Mouse (Mus musculus): ENCODE data around the gene Fam57a. TPM values are rescaled to one million over a fixed set of nuclear protein-coding genes. Genes with fewer than 3 reads are reported as not detected.

Fam57a gene
- polyA plus RNA-seq, 2 experiments, result 40.1 to 60.8 TPM

DNA sequence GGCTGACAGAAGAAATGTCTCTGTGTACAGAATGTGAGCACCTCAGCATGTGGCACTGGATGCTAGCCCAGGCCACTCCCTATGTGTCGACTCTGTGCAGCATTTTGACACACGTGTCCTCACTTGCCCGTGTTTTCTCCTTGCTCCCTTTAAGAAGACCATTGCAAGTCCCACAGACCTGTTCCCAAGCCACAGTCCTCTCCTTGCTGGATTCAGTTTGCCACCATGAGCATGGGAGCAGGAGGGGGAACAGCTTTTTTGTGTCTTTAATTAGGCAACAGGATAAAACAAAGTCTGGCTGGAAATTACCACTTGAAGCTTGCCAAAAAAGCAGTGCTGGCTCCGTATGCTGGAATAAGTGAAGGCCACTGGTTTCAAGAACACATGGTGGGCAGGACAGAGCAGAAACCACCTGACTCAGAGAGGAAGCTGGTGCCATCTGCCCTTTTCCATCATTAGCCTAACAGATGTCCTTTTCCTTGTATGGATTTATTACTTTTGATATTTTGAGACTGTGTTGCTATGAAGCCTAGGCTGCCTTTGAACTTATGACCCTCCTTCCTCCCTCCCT is 76.0 kb downstream of the Fam57a start:
- Histone ChIP-seq H3K27ac (replicated peaks; ENCODE audit: low read depth, low read length) (no peak overlapping the region), H3K36me3 (ENCODE audit: control insufficient read depth, insufficient read depth, low read length) (peaks cover 36% of the 10 kb centered on the region), H3K4me2 (replicated peaks; ENCODE audit: low read depth, low read length, severe bottlenecking) (no peak overlapping the region), H3K9ac (ENCODE audit: low read depth, low read length, severe bottlenecking) (no peak overlapping the region), H3K27me3 (ENCODE audit: control insufficient read depth, insufficient read depth, low read length) (no peaks in the 10 kb centered on the region), H3K9me3 (ENCODE audit: control insufficient read depth, low read length) (no peaks in the 10 kb centered on the region), H3K4me1 (ENCODE audit: control insufficient read depth, insufficient read depth, low read length) (peaks cover 14% of the 10 kb centered on the region), H3K4me3 (replicated peaks; ENCODE audit: low read length) (no peak overlapping the region)
- DNase-seq (ENCODE audit: low spot score) (peak; percentile 44), ATAC-seq (ENCODE audit: low FRiP score, low read depth) (peak; percentile 35)
- TF ChIP-seq POLR2A (IDR thresholded peaks at IDR 0.05; ENCODE audit: borderline replicate concordance, extremely low read depth, insufficient read depth, insufficient read length), result no peak
- WGBS, result 34% methylated on average over 4 of the region's 4 CpGs

GRCm38 (mm10) chr11:76256129-76256528 is 76.7 kb downstream of the Fam57a start:
- peak overlapping the region; percentile 45; the same call in 1 of the 2 replicates for H3K27ac ChIP-seq (replicated peaks; ENCODE audit: low read depth, low read length)
- H3K4me1 ChIP-seq (ENCODE audit: control insufficient read depth, insufficient read depth, low read length), result peaks cover 14% of the 10 kb centered on the region
- no peak; the same call in 1 of the 2 replicates for ATAC-seq (ENCODE audit: low FRiP score, low read depth)
- TF ChIP-seq POLR2A (IDR thresholded peaks at IDR 0.05; ENCODE audit: borderline replicate concordance, extremely low read depth, insufficient read depth, insufficient read length), result no peak
- H3K36me3 ChIP-seq (ENCODE audit: control insufficient read depth, insufficient read depth, low read length), result peaks cover 36% of the 10 kb centered on the region
- no peaks in the 10 kb centered on the region for H3K27me3 ChIP-seq (ENCODE audit: control insufficient read depth, insufficient read depth, low read length)
- no peaks in the 10 kb centered on the region for H3K9me3 ChIP-seq (ENCODE audit: control insufficient read depth, low read length)
- no peak overlapping the region for H3K4me3 ChIP-seq (replicated peaks; ENCODE audit: low read length)
- 2% methylated on average over 5 of the region's 5 CpGs for WGBS
- no peak for DNase-seq (ENCODE audit: low spot score)
- H3K9ac ChIP-seq (ENCODE audit: low read depth, low read length, severe bottlenecking), result no peak overlapping the region
- 0 out of 2 replicates have a peak overlapping the region, but pooled peaks have one; percentile 6 for H3K4me2 ChIP-seq (replicated peaks; ENCODE audit: low read depth, low read length, severe bottlenecking)

DNA sequence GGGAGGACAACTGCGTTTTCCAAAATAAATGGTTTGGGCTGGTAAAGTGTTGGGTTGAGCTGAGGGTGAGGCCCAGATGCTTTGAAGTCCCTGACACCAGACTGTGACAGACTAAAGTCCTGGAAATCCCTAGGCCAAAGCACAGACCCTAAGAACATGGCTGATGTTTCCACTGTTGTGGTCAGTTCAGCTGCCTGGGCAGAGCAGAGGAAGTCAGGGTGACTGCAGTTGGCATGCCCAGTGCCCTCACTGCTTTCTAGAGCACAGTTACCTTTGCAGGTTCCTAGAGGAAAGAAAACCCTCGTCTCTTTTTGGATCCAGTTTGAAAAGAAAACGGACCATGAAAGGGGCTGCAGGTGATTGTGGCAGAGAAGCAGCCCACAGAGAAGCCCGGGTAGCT is 77.9 kb downstream of the Fam57a start:
- H3K36me3 ChIP-seq (ENCODE audit: control insufficient read depth, insufficient read depth, low read length), result peaks cover 40% of the 10 kb centered on the region
- ATAC-seq (ENCODE audit: low FRiP score, low read depth), result no peak
- no peak overlapping the region for H3K27ac ChIP-seq (replicated peaks; ENCODE audit: low read depth, low read length)
- H3K4me3 ChIP-seq (replicated peaks; ENCODE audit: low read length), result no peak overlapping the region
- DNase-seq (ENCODE audit: low spot score), result no peak
- no peaks in the 10 kb centered on the region for H3K27me3 ChIP-seq (ENCODE audit: control insufficient read depth, insufficient read depth, low read length)
- H3K9ac ChIP-seq (ENCODE audit: low read depth, low read length, severe bottlenecking), result no peak overlapping the region
- 54% methylated on average over 4 of the region's 4 CpGs for WGBS
- no peak for TF ChIP-seq POLR2A (IDR thresholded peaks at IDR 0.05; ENCODE audit: borderline replicate concordance, extremely low read depth, insufficient read depth, insufficient read length)
- H3K4me2 ChIP-seq (replicated peaks; ENCODE audit: low read depth, low read length, severe bottlenecking), result no peak overlapping the region
- H3K9me3 ChIP-seq (ENCODE audit: control insufficient read depth, low read length), result no peaks in the 10 kb centered on the region
- peaks cover 14% of the 10 kb centered on the region for H3K4me1 ChIP-seq (ENCODE audit: control insufficient read depth, insufficient read depth, low read length)

DNA sequence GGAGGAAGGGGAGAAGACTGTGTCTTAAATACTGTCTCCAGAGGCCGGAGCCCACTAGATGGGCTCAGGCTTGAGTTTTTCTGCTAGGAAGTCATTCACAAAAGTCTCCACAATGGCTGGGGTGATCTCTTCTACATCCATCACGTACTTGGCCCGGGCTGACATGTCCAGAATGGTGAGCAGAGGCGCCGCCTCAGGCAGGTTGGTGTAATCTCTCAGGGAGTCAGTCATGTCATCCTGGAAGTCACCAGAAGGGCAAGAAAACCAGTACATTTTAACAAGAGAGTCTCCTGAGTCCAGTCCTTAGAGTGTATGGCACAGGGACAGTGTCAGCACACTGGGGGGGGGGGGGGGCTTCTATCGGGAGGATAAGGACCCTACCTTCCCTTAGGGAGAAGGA is 79.0 kb downstream of the Fam57a start:
- TF ChIP-seq POLR2A (IDR thresholded peaks at IDR 0.05; ENCODE audit: borderline replicate concordance, extremely low read depth, insufficient read depth, insufficient read length), result no peak
- WGBS, result 86% methylated on average over 6 of the region's 6 CpGs
- H3K27me3 ChIP-seq (ENCODE audit: control insufficient read depth, insufficient read depth, low read length), result no peaks in the 10 kb centered on the region
- peaks cover 40% of the 10 kb centered on the region for H3K36me3 ChIP-seq (ENCODE audit: control insufficient read depth, insufficient read depth, low read length)
- no peak overlapping the region for H3K4me2 ChIP-seq (replicated peaks; ENCODE audit: low read depth, low read length, severe bottlenecking)
- no peak overlapping the region for H3K4me3 ChIP-seq (replicated peaks; ENCODE audit: low read length)
- no peaks in the 10 kb centered on the region for H3K9me3 ChIP-seq (ENCODE audit: control insufficient read depth, low read length)
- H3K4me1 ChIP-seq (ENCODE audit: control insufficient read depth, insufficient read depth, low read length), result peaks cover 18% of the 10 kb centered on the region
- H3K9ac ChIP-seq (ENCODE audit: low read depth, low read length, severe bottlenecking), result no peak overlapping the region
- ATAC-seq (ENCODE audit: low FRiP score, low read depth) (no peak), DNase-seq (ENCODE audit: low spot score) (no peak)
- no peak overlapping the region for H3K27ac ChIP-seq (replicated peaks; ENCODE audit: low read depth, low read length)

- Histone ChIP-seq H3K9me3 (ENCODE audit: control insufficient read depth, low read length) (no peaks in the 10 kb centered on the region), H3K4me2 (replicated peaks; ENCODE audit: low read depth, low read length, severe bottlenecking) (no peak overlapping the region), H3K9ac (ENCODE audit: low read depth, low read length, severe bottlenecking) (no peak overlapping the region), H3K27ac (replicated peaks; ENCODE audit: low read depth, low read length) (no peak overlapping the region), H3K36me3 (ENCODE audit: control insufficient read depth, insufficient read depth, low read length) (peaks cover 38% of the 10 kb centered on the region), H3K4me1 (ENCODE audit: control insufficient read depth, insufficient read depth, low read length) (peaks cover 16% of the 10 kb centered on the region), H3K27me3 (ENCODE audit: control insufficient read depth, insufficient read depth, low read length) (no peaks in the 10 kb centered on the region), H3K4me3 (replicated peaks; ENCODE audit: low read length) (no peak overlapping the region)
- DNase-seq (ENCODE audit: low spot score), result no peak
- TF ChIP-seq POLR2A (IDR thresholded peaks at IDR 0.05; ENCODE audit: borderline replicate concordance, extremely low read depth, insufficient read depth, insufficient read length), result no peak
- WGBS, result 68% methylated on average over 10 of the region's 10 CpGs
- no peak for ATAC-seq (ENCODE audit: low FRiP score, low read depth)
Measured at GRCm38 (mm10) chr11:76260208-76261050, 81.0 kb downstream of the Fam57a start.
